Comparison of ENCODE assay signal across 38 mouse cellular contexts in genomic region chr15:75099261-75099660, GRCm38 (mm10). TPM values are rescaled to one million over a fixed set of nuclear protein-coding genes. Genes with fewer than 3 reads are reported as not detected.
"Had no signal": no experiment of that assay in that cellular context is flagged by ENCODE, and none has a peak within 500 bp of the region (broad histone marks: within the 10 kb centered on the region; RNA-seq: fewer than 3 reads in every experiment).

No protein-coding gene starts in this region.

- H3K4me1 ChIP-seq: embryonic facial prominence, embryonic 10.5 days; embryonic facial prominence, embryonic 12.5 days; embryonic facial prominence, embryonic 13.5 days; embryonic facial prominence, embryonic 15.5 days; forebrain, embryonic 10.5 days; forebrain, embryonic 12.5 days; forebrain, embryonic 13.5 days; forebrain, embryonic 15.5 days had no signal

- H3K27ac ChIP-seq: embryonic facial prominence, embryonic 10.5 days; embryonic facial prominence, embryonic 12.5 days; embryonic facial prominence, embryonic 13.5 days; embryonic facial prominence, embryonic 15.5 days; forebrain, embryonic 10.5 days; forebrain, embryonic 12.5 days; forebrain, embryonic 13.5 days; forebrain, embryonic 15.5 days; gastrocnemius, adult 2 months had no signal

- DNase-seq: cerebellum, adult 2 months; cerebellum, adult 8-10 months; cerebellum, adult 9-10 months; cerebellum, adult 9-11 months; cerebellum, postnatal 10 days; cerebellum, postnatal 14 days; cerebellum, postnatal 25 days; cerebellum, postnatal 36 days; embryo, embryonic 11 days; forebrain, postnatal 0 days; gastrocnemius, adult 2 months; gastrocnemius, postnatal 10 days; gastrocnemius, postnatal 14 days; gastrocnemius, postnatal 25 days; gastrocnemius, postnatal 36 days; heart, adult 18-20 months had no signal

- H3K27me3 ChIP-seq: embryonic facial prominence, embryonic 12.5 days; embryonic facial prominence, embryonic 13.5 days; embryonic facial prominence, embryonic 15.5 days; forebrain, embryonic 12.5 days; forebrain, embryonic 13.5 days; forebrain, embryonic 15.5 days had no signal

- H3K36me3 ChIP-seq: embryonic facial prominence, embryonic 10.5 days; embryonic facial prominence, embryonic 12.5 days; embryonic facial prominence, embryonic 13.5 days; embryonic facial prominence, embryonic 15.5 days; forebrain, embryonic 10.5 days; forebrain, embryonic 12.5 days; forebrain, embryonic 15.5 days had no signal

- H3K4me3 ChIP-seq: embryonic facial prominence, embryonic 10.5 days; embryonic facial prominence, embryonic 12.5 days; embryonic facial prominence, embryonic 13.5 days; embryonic facial prominence, embryonic 15.5 days; erythroblast, embryonic 14.5 days; forebrain, embryonic 10.5 days; forebrain, embryonic 12.5 days; forebrain, embryonic 13.5 days; forebrain, embryonic 15.5 days; gastrocnemius, adult 2 months had no signal

- H3K9ac ChIP-seq: embryonic facial prominence, embryonic 12.5 days; embryonic facial prominence, embryonic 13.5 days; embryonic facial prominence, embryonic 15.5 days; forebrain, embryonic 12.5 days; forebrain, embryonic 13.5 days; forebrain, embryonic 15.5 days; forebrain, postnatal 0 days had no signal

RNA-seq across cellular contexts. Expression of gene Ly6c2, which starts 12.5 kb away (rescaled TPM):
- total RNA-seq: forebrain, postnatal 0 days had no signal
- polyA plus RNA-seq: embryonic facial prominence, embryonic 10.5 days; embryonic facial prominence, embryonic 11.5 days; embryonic facial prominence, embryonic 12.5 days; forebrain, embryonic 10.5 days; forebrain, embryonic 11.5 days; forebrain, embryonic 12.5 days; forebrain, embryonic 13.5 days; forebrain, embryonic 15.5 days had no signal

RNA-seq across cellular contexts. Expression of gene Ly6c1, which starts 50.6 kb away (rescaled TPM):
- total RNA-seq: common myeloid progenitor, adult 5-6 weeks had no signal
- polyA plus RNA-seq: erythroblast, embryonic 14.5 days had no signal

RNA-seq across cellular contexts. Expression of gene Ly6g, which starts 55.8 kb away (rescaled TPM):
- total RNA-seq: common myeloid progenitor, adult 5-6 weeks; forebrain, postnatal 0 days; gastrocnemius, adult 18-20 months; gastrocnemius, adult 2 months; gastrocnemius, adult 8-10 months; gastrocnemius, postnatal 14 days; gastrocnemius, postnatal 25 days; gastrocnemius, postnatal 36 days; gastrocnemius, postnatal 4 days; heart, adult 18-20 months; heart, adult 8-10 months had no signal
- polyA plus RNA-seq: cerebellum, adult 2 months; cortical plate, adult 2 months; embryonic facial prominence, embryonic 10.5 days; embryonic facial prominence, embryonic 11.5 days; embryonic facial prominence, embryonic 12.5 days; embryonic facial prominence, embryonic 13.5 days; embryonic facial prominence, embryonic 14.5 days; embryonic facial prominence, embryonic 15.5 days; erythroblast, embryonic 14.5 days; forebrain, embryonic 10.5 days; forebrain, embryonic 11.5 days; forebrain, embryonic 12.5 days; forebrain, embryonic 13.5 days; forebrain, embryonic 14.5 days; forebrain, embryonic 15.5 days; forebrain, embryonic 16.5 days; forebrain, postnatal 0 days; frontal cortex, adult 2 months; gonadal fat pad, adult 2 months had no signal
